Mouse (Mus musculus) erythroblast, embryonic 14.5 days (primary cell): Measurements from ENCODE around the gene Ott. TPM values are rescaled to one million over a fixed set of nuclear protein-coding genes. Genes with fewer than 3 reads are reported as not detected.
"Not testable (repeated sequence)": the region's sequence is repeated elsewhere in the genome, so short reads cannot be mapped to it uniquely, and the experiment has no call there.

ENCODE experiments used
- H3K27me3 ChIP-seq: 2 replicates; pipeline ENCODE4 v1.6.1; 2012; ENCODE audit warnings: inconsistent platforms; ENCODE audit not compliant: control insufficient read depth
- H3K36me3 ChIP-seq: 2 replicates; pipeline ENCODE4 v1.6.1; 2012; ENCODE audit warnings: mild to moderate bottlenecking, inconsistent platforms; ENCODE audit not compliant: control insufficient read depth
- H3K4me1 ChIP-seq: 2 replicates; pipeline ENCODE4 v1.6.1; 2012; ENCODE audit warnings: inconsistent platforms; ENCODE audit not compliant: control insufficient read depth
- H3K4me3 ChIP-seq: replicated peaks from 2 replicates; pipeline ENCODE3; 2012; ENCODE audit warnings: moderate library complexity, mild to moderate bottlenecking, inconsistent platforms
- H3K9me3 ChIP-seq: 2 replicates; pipeline ENCODE4 v1.6.1; 2012; ENCODE audit warnings: low read length, inconsistent platforms, mixed read lengths; ENCODE audit not compliant: control insufficient read depth
- polyA plus RNA-seq: library from polyadenylated mRNA; stranded (reverse); fragments of >175 nt; gene quantifications from 2 replicates; pipeline ENCODE4 v1.2.3, GENCODE M21; 2012

The Ott gene
- polyA plus RNA-seq = not detected in 2 replicates

DNA sequence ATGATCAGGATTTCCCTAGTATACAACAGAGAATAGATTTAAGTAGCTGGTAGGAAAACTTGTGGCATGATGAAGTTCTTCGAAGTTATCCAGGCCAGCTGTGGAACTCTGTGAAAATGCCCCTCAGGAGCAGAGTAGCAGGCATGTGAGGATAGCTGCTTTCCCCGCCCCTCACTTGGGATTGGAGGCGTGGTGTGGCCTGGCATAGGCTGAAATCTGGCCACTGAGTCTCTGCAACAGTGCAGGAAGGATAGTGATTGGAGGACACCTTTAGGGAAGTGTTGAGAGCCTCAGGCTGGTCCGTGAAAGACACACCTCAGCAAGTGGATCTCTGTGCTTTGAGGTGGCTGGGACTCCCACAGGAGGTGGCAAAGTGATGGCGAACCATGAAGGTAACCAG, at the start of gene Ott:
Gene Ott, plus strand, starts transcription at position 301 of the 400 bp plus-strand sequence.
- not testable (repeated sequence) for H3K4me3 ChIP-seq, H3K9me3 ChIP-seq, H3K27me3 ChIP-seq, H3K36me3 ChIP-seq, H3K4me1 ChIP-seq

Other genes starting within 250 kb of the Ott start
- not detected in 2 replicates for gene Luzp4, start 216.6 kb upstream of the Ott start, polyA plus RNA-seq
- not detected in 2 replicates for gene Gm15093, start 198.1 kb downstream of the Ott start, polyA plus RNA-seq